Mouse (Mus musculus) WW6 (cell line): Measurements from ENCODE around the gene Accs.
A peak's percentile ranks its signal among the peaks of the same experiment; 100 is the strongest.

ENCODE experiments used
- DNase-seq: peaks from one replicate; pipeline ENCODE4 v3.0.0-alpha.2; 2013; ENCODE audit warnings: low read depth, low spot score

Accs gene

DNA sequence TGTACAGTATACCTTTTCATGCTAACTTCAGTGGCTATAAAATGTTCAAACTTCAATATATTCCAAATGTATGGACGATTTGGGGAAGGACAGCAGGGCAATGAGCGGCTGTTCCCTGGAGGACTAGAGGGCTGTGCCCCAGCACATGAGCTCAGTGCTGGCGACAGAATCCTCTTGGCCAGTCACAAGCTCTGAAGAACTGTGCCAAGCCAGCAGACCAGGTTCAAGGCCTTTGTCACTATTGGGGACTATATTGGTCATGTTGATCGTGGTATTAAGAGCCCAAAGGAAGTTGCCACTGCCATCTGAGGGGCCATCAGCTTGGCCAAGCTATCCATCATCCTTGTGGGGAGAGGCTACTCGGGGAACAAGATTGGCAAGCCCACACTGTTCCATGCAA is 55.4 kb downstream of the Accs start:
- DNase-seq, result no peak

DNA sequence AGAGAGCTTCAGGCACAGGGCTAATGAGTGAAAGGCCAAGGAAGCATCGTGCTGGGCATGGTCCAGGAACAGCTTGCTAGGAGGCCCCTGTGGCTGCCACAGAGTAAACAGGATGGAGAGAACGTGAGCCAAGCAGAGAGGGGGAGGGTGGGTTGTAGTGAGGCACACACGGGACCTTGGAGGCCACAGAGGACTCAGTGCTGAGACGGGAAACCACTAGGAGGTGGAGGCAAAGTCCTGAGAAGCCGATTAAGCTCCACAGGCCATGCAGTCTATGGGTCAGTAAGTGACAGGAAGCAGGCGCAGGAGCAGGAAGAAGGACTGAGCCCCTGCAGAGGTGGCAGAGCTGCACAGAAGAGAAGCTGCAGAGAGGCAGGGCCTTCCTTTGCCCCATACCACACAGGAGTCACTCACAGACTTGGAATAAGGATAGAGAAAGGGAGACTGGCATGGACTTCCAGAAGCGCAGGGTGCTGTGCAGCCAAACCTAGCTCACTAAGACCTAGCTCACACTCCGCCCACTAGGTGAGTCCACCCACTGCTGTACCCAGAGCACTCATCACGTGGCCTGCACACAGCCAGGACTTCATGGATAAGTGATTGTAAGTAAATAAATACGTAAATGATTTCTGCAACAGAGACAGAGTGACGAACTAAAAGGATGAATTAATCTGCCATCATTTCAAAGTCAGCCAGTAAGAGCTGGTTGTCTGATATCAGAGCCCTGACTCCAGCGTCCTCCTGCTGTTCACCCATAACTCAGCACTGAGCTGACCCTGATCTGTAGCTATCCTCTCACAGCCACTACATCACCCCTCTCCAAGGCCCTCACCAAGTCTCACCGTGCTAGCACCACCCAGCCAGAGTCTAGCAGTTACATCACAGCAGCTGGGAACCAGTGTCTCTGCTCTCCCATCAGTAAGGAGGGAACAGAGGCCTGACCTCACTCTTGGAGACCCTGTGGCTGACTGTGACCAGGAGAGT is 57.9 kb downstream of the Accs start:
- DNase-seq, result no peak

DNA sequence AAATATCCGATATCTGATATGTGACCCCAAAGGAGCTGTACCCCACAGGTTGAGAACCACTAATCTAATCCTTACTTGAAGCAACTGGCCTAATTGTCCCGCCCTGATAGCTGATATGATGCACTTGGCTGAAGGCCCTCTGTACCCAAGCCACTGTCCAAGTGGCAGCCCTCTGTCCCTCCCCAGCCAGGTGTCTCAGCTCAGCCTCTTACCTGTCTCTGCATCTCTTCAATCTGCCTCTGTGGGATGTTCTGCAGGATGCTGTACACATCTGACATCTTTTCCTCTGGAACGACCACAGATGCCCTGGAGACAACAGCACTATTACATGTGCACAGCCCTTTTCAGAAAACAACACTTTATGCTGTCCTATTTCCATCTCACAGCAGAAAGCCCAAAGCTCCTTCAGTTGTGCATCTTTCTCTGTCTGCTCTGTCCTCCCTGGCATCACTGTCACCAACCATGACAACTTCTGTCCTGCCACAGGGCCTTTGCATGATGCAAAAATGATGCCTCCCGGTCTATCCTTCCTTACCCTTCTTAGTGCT is 58.9 kb downstream of the Accs start:
- no peak for DNase-seq

DNA sequence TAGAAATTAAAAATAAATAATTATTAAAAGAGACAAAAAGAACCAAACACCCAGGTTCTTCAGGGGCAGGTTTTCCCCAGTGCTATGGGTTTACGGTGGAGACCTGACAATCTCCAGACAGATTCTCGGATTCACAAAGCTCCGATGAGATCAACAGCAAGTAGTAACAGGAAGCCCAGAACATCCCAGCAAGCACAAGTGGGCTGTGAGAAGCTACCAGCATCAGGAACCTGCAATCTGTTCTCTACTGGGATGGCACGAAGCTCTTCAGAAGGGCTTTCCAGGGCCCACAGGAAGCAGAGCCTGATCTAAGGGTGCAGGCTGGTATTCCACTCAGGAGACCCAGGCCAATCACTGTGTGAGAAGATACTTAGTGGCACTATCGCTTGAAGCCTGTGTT is 61.2 kb downstream of the Accs start:
- DNase-seq, result no peak

DNA sequence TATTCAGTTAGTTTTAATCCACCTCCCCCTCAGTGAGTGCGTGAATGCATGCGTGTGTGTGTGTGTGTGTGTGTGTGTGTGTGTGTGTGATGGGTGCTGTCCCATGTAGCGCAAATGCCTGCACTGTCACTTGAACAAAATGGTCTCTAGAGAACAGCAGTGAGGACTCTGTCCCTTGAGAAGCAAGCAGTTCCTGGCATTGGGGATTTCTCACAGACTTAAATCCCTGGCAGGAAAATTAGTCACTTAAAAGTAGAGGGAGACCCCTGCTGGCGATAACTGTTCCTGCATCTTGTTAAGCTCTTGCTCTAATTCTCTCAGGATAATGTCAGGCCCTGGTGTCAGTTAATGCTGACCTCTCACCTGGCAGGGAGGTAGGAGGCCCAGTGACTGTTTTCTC is 63.6 kb downstream of the Accs start:
- DNase-seq, result peak; percentile 52

DNA sequence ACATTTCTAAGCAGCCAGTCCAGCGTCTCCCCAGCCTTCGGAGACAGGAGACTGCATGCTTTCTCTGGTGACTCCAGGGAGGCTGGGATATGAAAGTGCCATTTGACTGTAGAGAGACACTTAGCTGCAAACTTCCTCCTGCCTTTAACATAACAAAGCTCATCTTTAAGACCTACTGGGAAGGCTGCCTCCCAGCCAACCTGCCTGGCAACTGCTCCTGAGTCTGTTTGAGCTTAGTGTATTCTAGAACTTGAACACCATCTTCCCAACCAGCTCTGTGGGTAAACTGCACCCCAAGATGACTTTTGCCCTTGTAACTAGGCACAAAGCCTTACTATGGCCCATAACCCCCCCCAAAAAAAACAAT is 64.3 kb downstream of the Accs start:
- DNase-seq, result no peak

DNA sequence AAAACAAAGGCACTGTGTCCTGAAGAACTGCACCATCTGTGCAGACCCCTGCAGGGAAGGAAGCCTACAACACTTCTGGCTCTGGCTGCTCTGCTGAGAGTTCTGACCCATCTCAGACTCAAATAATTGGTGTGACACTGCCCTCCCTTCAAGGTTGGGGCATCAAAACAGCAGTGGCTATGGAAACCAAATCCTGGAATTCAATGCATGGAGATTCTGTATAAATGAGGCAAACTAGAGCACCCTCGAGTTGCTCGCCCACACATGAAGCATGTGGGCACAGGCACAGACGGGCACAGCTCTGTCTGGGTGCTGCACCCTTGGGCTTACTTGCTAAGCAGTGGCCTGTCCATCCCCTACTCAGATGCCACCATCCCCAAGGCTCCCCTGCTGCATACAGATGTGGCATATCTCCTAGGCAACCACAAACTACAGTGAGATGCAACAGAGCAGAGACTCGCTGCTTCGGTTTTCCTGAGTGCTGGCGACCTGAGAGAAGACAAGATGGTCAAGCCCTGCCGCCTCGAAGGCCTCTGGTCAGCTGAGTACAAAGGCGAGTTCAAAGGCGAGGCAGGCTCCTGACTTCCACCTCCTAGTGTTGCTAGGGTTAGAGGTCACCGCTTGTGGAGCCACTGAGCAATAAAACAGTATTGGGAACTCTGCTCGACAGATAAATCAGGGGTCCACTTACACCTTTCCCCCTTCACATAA is 64.9 kb downstream of the Accs start:
- DNase-seq, result no peak

DNA sequence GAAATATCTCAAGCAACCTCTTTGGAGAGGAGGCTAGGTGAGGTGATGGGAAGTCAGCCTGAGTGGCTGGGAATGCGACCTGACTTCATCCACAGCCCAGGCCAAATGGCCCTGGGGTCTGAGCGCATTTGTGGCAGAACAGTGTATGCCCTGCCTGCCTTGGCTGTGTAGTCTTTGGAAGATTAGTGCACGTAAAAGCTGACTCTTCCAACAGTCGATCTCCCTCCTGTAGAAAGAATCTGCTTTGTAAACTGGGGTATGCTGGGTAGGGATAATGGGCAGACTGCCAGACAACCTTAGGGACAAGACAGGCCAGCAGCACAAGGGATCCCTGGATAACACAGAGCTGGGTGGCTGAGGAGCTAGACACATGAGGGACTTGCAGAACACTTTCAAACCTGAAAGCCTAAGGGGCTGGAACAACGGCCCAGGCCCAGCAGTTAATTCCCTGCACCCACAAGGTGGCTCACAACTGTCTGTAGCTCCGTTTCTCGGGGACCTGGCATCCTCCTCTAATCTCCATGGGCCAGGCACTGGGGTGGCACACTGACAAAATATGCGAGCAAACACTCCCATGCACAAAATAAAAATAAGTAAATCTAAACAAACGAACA is 65.7 kb downstream of the Accs start:
- no peak for DNase-seq
